Mouse (Mus musculus): Measurements from ENCODE around the gene Aprt. TPM values are rescaled to one million over a fixed set of nuclear protein-coding genes. Genes with fewer than 3 reads are reported as not detected.

Gene Aprt
- polyA plus RNA-seq (2012; rRNA removed; ENCODE audit: low replicate concordance) = 696 and 873 TPM in 2 replicates

GRCm38 (mm10) chr8:122576648-122577022 is at the start of gene Aprt:
TSS of gene Aprt (minus strand) at chr8:122576909.

GRCm38 (mm10) chr8:122622727-122623126 is 46.0 kb upstream of the Aprt start, which contains the start of gene Pabpn1l:
TSS of gene Pabpn1l (minus strand) at chr8:122622739.

GRCm38 (mm10) chr8:122611295-122612133 is 34.8 kb upstream of the Aprt start, which contains the start of the genes Galns and Trappc2l:
TSS of gene Galns (minus strand) at chr8:122611463.
TSS of gene Trappc2l (plus strand) at chr8:122611640.

GRCm38 (mm10) chr8:122567361-122568108 is 9.2 kb downstream of the Aprt start, which contains the start of gene Cdt1:
TSS of gene Cdt1 (plus strand) at chr8:122568015.

GRCm38 (mm10) chr8:122551265-122552051 is 25.3 kb downstream of the Aprt start, which contains the start of gene Piezo1:
TSS of gene Piezo1 (minus strand) at chr8:122551329.

Other genes starting within 250 kb of the Aprt start
- gene Trhr2, start 216.2 kb downstream of the Aprt start, polyA plus RNA-seq (2012; rRNA removed; ENCODE audit: low replicate concordance) = not detected in 2 replicates
- gene Zc3h18, start 200.3 kb downstream of the Aprt start, polyA plus RNA-seq (2012; rRNA removed; ENCODE audit: low replicate concordance) = 21.8 and 28.0 TPM in 2 replicates
- 0.27 TPM in 1 of 2 replicates, not detected in the other for gene Il17c, start 154.9 kb downstream of the Aprt start, polyA plus RNA-seq (2012; rRNA removed; ENCODE audit: low replicate concordance)
- 176 and 337 TPM in 2 replicates for gene Cyba, start 144.0 kb downstream of the Aprt start, polyA plus RNA-seq (2012; rRNA removed; ENCODE audit: low replicate concordance)
- 24.1 and 33.2 TPM in 2 replicates for gene Mvd, start 133.5 kb downstream of the Aprt start, polyA plus RNA-seq (2012; rRNA removed; ENCODE audit: low replicate concordance)
- 2.4 and 3.5 TPM in 2 replicates for gene Snai3, start 116.2 kb downstream of the Aprt start, polyA plus RNA-seq (2012; rRNA removed; ENCODE audit: low replicate concordance)
- gene Rnf166, start 100.8 kb downstream of the Aprt start, polyA plus RNA-seq (2012; rRNA removed; ENCODE audit: low replicate concordance) = 46.6 and 51.2 TPM in 2 replicates
- 30.8 and 32.0 TPM in 2 replicates for gene Ctu2, start 100.8 kb downstream of the Aprt start, polyA plus RNA-seq (2012; rRNA removed; ENCODE audit: low replicate concordance)
- 22.7 and 28.7 TPM in 2 replicates for gene Piezo1, start 25.6 kb downstream of the Aprt start, polyA plus RNA-seq (2012; rRNA removed; ENCODE audit: low replicate concordance)
- gene Cdt1, start 8.9 kb downstream of the Aprt start, polyA plus RNA-seq (2012; rRNA removed; ENCODE audit: low replicate concordance) = 47.8 and 130 TPM in 2 replicates
- gene Galns, start 34.6 kb upstream of the Aprt start, polyA plus RNA-seq (2012; rRNA removed; ENCODE audit: low replicate concordance) = 13.8 and 23.3 TPM in 2 replicates
- 150 and 176 TPM in 2 replicates for gene Trappc2l, start 34.7 kb upstream of the Aprt start, polyA plus RNA-seq (2012; rRNA removed; ENCODE audit: low replicate concordance)
- 0.21 TPM in 1 of 2 replicates, not detected in the other for gene Pabpn1l, start 45.8 kb upstream of the Aprt start, polyA plus RNA-seq (2012; rRNA removed; ENCODE audit: low replicate concordance)
- 8.3 and 9.0 TPM in 2 replicates for gene Cbfa2t3, start 122.2 kb upstream of the Aprt start, polyA plus RNA-seq (2012; rRNA removed; ENCODE audit: low replicate concordance)
- gene Acsf3, start 198.6 kb upstream of the Aprt start, polyA plus RNA-seq (2012; rRNA removed; ENCODE audit: low replicate concordance) = 32.6 and 42.7 TPM in 2 replicates

Measured in duodenum, adult 2 months (tissue).